Mouse (Mus musculus): ENCODE measurements around the gene Slc22a14.
A peak's percentile ranks its signal among the peaks of the same experiment; 100 is the strongest.

DNA sequence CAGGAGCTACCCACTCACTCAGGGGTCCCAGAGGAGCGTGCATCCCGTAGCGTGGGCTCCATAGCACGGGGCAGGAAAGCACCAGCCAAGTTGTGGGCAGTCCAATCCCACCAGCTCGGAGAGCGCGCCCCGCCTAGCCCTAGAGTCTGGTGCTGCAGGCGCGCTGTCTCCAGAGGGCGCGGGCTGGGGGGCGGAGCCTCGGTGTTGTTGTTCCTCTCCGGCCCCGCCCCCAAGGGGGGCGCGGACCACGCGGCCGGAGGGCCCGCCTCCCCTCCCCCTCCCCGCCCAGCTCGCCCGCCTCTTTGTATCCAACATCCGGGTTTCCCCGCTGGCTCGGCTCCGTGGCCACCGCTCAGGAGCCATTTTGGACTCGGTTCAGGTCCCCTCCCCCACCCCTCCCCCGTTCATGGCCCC, 36.5 kb upstream of the Slc22a14 start, which contains the start of gene Acvr2b:
- TF ChIP-seq POLR2A (IDR thresholded peaks at IDR 0.05; ENCODE audit: borderline replicate concordance, extremely low read depth, insufficient read depth, insufficient read length, poor library complexity, severe bottlenecking) (no peak), CTCF (IDR thresholded peaks at IDR 0.05; ENCODE audit: borderline replicate concordance, extremely low read depth, insufficient read depth, insufficient read length) (peak; percentile 37; the same call in 1 of the 2 replicates)

Measured in brain, embryonic 14.5 days (tissue).